Mouse (Mus musculus) gastrocnemius, postnatal 10 days (tissue): ENCODE measurements at regions not wholly inside any gene's neighbourhood (a gene's known extent, or its start where the extent isn't known, plus 50 kb on each side); places are given as distances from the start of the nearest gene placed in this dataset.

Experiments used
- DNase-seq: peaks from one replicate; pipeline ENCODE4 v3.0.0; 2021; ENCODE audit warnings: mixed read lengths

DNA sequence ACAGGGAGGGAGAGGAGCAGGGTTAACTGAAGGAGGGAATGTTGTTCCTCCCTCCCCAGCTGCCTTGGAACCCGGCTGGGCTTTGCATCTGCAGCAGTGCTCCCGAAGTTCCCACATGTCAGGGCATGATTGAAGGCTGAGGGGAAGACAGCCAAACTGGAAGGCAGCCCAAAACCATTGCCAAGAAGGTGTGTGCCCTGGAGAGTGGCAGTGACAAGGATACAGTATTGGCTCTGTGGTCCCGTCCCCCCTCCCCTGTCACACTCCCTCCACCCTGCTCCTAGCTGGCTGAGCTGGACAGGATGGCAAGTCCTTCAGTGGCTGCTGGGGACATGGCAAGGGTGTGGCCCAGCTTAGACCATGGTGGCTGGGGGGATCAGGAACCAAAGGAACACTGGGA lies 79.1 kb downstream of the Cyp26b1 start:
- no peak for DNase-seq

GRCm38 (mm10) chr6:84508598-84508997 lies 85.1 kb downstream of the Cyp26b1 start:
- DNase-seq: no peak

DNA sequence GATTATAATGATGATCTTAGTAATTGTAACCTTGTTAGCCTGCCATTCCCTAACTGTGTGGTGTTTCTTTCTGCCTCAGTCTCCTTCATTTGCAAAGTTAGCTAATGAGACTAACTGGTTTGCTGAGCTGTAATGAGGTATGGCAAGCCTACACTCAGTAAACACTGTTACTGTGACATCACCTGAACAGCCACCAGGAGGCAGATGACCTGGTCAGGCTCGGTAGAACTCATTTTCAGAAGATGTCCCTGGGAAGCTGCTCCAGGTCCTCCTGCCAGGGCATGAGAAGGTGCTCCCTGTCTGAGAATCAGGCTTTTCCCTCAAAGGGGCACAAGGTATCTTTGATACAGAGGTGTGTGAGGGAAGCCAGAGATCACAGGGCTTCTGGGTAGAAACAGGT lies 87.0 kb downstream of the Cyp26b1 start:
- no peak for DNase-seq

DNA sequence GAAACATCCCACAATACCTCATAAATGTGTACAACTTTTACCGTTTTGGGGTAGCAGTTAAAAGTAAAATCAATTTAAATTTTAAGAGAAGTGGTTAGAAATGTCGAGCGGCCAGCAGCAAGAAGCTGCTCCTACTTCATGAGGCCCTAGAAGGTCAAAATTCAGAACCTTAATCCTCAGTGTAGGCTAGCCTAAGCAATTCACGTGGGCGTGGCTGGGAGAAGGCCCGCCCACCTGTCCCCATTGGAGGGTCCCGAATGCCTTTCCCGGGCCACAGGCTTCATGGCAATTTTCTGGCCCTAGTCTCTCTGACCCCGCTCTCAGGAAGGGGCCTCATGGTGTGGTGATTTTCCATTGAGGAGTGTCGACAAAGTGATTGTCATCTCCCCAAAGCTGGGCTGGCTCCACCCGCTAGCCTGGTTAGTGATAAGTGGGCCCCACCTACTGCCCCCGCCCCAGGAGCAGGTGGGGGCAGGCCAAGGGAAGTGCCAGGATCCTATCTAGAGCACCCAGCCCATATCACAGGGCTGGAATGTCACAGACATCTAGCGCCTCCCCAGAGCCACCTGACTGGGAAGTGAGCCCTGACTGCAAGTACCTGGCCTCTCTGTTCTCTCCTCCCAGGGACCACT lies 93.3 kb downstream of the Cyp26b1 start:
- no peak for DNase-seq

- no peak for DNase-seq
These were observed 95.6 kb downstream of the Cyp26b1 start for GRCm38 (mm10) chr6:84498076-84498475.

DNA sequence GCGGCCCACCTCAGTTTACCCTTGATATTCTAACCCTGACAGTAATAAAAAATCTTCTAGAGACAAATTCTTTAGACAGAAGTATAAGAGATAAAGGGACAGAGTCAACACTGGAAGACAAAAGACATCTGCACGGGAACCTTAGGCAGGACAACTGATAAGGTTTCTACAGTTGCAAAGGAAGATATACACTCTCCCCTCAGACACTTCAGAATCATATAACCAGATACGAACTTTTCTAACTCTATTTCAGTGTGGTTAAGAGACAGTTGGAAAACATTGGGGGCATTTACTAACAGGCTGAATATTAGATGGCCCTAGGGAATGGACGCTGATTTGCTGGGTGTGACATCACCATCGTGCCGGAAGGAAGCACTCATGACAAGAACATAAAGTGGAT lies 100.0 kb downstream of the Cyp26b1 start:
- DNase-seq: no peak

GRCm38 (mm10) chr6:84493169-84493568 lies 100.5 kb downstream of the Cyp26b1 start:
- DNase-seq: no peak

GRCm38 (mm10) chr6:84492594-84492993 lies 101.1 kb downstream of the Cyp26b1 start:
- no peak for DNase-seq

GRCm38 (mm10) chr6:84491106-84491505 lies 102.6 kb downstream of the Cyp26b1 start:
- no peak for DNase-seq

DNA sequence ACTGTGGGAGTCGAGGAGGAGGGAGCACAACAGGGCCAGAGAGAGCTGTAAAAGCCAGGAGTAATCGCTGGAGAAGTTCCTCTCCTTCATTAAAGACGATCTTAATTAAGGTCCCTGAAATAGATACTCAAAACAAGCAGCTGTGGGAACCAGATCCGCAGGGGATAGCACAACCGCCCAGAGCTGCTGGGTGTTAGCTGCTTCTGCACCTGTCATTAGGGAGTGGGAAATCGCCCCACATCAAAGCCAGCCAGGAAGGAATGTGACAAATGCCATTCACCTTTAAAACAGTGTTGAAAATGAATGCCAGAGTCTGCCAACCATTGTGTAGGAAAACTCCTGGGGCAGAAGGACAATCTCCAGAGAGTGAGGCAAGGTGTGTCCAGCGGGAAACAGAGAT lies 112.5 kb downstream of the Cyp26b1 start:
- DNase-seq: no peak

DNA sequence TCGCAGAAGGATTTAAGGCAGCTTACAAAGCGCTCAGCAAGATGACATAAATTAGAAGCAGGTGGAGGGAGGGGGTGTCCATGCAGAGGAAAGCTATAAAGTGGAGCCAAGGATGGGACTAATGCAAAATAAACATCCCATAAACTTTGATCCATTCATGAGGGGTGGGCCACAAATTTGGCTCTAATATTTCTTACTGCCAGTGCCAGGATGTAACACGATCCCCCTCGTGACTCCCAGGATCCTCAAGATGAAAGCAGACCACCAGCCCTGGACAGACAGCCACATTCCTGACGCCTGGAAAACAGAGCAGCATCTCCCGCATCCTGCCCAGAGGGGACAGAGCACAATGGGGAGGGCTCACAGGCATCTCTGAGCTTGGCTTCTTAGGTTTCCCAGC lies 116.6 kb downstream of the Cyp26b1 start:
- no peak for DNase-seq

DNA sequence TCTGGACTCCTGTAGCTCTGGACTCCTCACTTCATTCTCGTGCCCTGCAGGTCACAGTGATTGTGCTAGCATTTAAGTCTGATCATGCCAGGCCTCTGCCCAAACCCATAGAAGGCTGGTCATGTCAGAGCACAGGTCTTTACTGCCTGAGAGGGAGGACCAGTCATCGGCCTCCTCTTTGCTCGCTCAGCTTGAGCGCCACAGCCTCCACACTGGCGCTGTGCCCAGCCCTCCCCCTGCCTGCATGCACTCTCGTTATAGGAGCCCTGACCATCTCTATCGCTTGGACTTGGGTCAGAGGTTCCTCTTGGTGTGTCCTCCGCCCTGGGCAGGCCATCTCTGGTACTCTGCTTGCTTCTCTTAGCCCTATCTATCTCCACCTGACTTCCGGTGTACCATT lies 117.2 kb downstream of the Cyp26b1 start:
- peak; percentile 57 for DNase-seq

- DNase-seq: no peak
These were observed 118.9 kb downstream of the Cyp26b1 start for GRCm38 (mm10) chr6:84474835-84475234.

DNA sequence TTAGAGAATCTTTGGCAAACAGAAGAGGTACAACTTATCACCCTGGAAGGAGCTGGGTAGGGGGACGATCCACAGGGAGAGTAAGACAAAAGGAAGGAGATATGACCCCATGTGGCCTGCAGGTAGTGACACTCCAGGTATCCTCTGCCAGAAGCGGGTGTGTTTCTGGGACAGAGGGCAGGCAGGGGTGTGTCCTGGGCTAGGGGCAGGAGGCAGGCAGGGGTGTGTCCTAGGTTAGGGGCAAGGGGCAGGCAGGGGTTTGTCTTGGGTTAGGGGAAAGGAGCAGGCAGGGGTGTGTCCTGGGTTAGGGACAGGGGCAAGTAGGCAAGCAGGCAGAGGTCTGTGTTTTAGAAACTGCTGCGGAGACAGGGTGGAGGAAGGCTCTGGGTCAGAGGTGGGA lies 120.5 kb downstream of the Cyp26b1 start:
- no peak for DNase-seq

- DNase-seq: no peak
These were observed 121.4 kb downstream of the Cyp26b1 start for GRCm38 (mm10) chr6:84472287-84472686.

GRCm38 (mm10) chr6:84467319-84467718 lies 126.4 kb downstream of the Cyp26b1 start:
- DNase-seq: no peak

- no peak for DNase-seq
These were observed 127.5 kb downstream of the Cyp26b1 start for GRCm38 (mm10) chr6:84466223-84466622.

GRCm38 (mm10) chr6:84465596-84465995 lies 128.1 kb downstream of the Cyp26b1 start:
- no peak for DNase-seq

DNA sequence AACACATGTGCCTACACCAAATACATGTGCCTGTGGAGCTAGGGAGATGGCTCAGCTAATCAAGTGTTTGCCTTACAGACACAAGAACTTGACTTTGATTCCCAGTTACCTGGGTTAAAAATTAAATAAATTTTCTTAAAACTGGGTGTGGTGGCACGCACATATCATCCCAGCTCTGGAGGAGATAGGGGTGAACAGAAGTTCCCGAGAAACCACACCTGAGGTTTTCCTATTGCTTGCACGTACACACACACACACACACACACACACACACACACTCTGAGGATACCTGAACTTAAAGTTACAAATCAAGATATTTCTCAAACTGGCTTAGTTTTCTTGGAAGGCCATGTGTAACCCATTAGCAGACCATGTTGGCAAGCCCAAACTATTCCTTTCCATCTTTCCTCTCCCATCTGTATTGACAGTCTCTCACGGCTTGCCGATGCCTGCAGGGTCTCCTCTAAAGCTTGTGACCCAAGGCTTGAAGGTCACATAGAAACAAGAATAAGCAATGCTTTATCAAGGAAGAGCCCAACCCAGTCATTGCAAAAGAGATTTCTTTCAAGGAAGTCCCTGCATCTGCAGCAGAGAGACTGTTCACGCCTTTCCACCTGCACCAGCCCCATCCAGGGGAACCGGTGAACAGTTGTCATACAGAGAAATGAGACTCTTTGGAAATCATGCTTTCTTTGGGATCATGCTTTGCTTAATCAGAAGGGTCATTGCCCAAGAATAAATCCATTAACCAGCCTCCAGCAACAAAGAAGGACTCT lies 129.9 kb downstream of the Cyp26b1 start:
- DNase-seq: no peak

DNA sequence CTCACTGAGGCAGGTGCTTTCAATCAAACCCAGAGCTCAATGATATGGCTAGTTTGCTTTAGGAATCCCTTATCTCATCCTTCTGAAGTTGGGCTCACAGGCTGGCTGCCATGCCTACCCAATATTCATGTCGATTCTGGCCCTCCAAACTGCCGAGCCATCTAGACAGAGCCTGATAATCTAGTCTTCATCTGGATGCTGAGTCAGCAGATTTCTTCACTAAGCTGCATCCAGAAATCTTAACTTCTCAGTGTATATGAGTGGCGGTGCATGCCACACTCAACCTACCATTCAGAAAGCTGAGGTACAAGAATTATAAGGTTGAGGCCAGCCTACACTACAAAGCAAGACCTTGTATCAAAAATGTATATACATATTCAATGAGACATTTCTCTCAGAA lies 136.9 kb downstream of the Cyp26b1 start:
- no peak for DNase-seq

- no peak for DNase-seq
These were observed 148.6 kb downstream of the Cyp26b1 start for GRCm38 (mm10) chr6:84445093-84445492.

GRCm38 (mm10) chr6:84442667-84443066 lies 151.0 kb downstream of the Cyp26b1 start:
- DNase-seq: no peak

DNA sequence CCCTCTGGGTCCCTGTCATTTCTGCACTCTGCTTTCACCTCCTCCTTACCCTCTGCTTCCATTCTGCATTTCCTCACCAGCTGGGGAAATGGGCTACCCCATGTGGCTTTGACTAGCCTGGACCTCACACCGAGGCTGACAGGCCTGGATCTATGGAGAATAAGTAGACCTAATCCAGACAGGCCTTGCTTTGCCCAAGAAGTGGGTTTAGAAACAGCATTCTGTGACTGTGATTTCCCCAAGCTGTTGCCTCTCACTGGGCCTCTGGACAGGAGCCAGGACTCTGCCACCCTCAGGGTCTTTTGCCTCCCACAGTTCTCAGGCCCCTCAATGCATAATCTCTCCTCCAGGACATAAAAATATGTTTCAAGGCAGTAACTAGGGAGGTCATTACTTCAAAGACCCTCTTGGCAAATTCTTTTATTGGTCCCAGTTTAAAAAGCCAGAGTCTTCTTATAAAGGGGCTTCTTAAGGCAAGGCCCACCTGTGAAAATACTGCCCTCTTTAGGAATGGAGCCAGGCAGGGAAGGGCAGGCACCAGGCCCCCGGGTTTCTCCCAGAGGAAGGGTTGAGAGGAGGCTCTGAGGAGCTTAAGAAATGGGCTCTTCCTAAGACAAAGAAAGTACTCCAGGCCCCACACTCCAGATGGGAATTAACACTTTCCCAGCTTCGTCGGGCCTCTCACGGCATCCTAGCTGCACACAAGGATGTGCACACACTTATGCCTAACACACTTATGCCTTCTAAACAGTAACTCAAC lies 151.8 kb downstream of the Cyp26b1 start:
- DNase-seq: no peak
